Mouse (Mus musculus): ENCODE results near the gene Olfr1453.

DNA sequence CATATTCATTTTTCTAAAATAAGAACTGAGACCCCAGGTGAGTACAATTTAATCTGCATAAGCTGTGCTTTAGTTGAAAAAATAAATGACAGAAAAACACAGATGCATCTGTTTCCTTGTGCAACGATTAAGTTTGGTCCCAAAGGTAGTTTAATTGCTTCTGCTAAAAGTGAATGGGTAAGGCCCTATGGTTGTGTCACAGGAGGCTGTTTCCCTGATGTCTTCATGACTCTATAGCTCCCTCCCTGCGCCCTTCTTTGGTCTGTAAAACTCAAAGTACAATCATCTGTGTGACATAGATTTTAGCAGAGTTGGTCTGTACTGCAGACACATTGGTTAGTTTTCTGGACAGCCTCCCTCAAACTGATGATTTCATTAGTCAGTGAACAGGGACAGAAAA lies 33.4 kb downstream of the Olfr1453 start, which contains the start of gene Olfr1451:
- TF ChIP-seq MAFK (IDR thresholded peaks at IDR 0.05; ENCODE audit: insufficient read depth, low read depth, low read length) (no peak), CHD2 (IDR thresholded peaks at IDR 0.05; ENCODE audit: low read depth, low read length) (no peak), ZNF384 (IDR thresholded peaks at IDR 0.05; ENCODE audit: low read depth, low read length) (no peak), ZC3H11A (IDR thresholded peaks at IDR 0.05; ENCODE audit: borderline replicate concordance, low read depth, low read length) (no peak), HCFC1 (IDR thresholded peaks at IDR 0.05; ENCODE audit: borderline replicate concordance, insufficient read depth, low read length) (no peak)

Measured in ES-E14 (cell line).